Mouse (Mus musculus) lung, postnatal 14 days (tissue): Measurements from ENCODE around the gene Vnn3.

Experiments
- DNase-seq: peaks from one replicate; pipeline ENCODE4 v3.0.0; 2021

The Vnn3 gene

GRCm38 (mm10) chr10:23894601-23895349, 43.5 kb downstream of the Vnn3 start, which contains the start of gene Vnn1:
TSS of gene Vnn1 (plus strand) at chr10:23894688.
- no peak for DNase-seq

- DNase-seq: no peak
These were observed 44.1 kb downstream of the Vnn3 start for GRCm38 (mm10) chr10:23895376-23895775.

- DNase-seq: no peak
These were observed 49.9 kb downstream of the Vnn3 start for GRCm38 (mm10) chr10:23901119-23901518.

- DNase-seq: no peak
These were observed 54.4 kb downstream of the Vnn3 start for GRCm38 (mm10) chr10:23905661-23906060.
